Mouse (Mus musculus) retina, embryonic 14.5 days (tissue): ENCODE data around the gene Pcgf1.

ENCODE experiments used
- DNase-seq: peaks from one replicate; pipeline ENCODE4 v3.0.0-alpha.2; 2015; ENCODE audit warnings: low spot score

Pcgf1 gene

GRCm38 (mm10) chr6:83066441-83066840 is 11.2 kb upstream of the Pcgf1 start:
- no peak for DNase-seq

GRCm38 (mm10) chr6:83068221-83068620 is 9.4 kb upstream of the Pcgf1 start:
- no peak for DNase-seq

- DNase-seq, result no peak
Observed at GRCm38 (mm10) chr6:83068706-83069487, 8.8 kb upstream of the Pcgf1 start.

- no peak for DNase-seq
Observed at GRCm38 (mm10) chr6:83069488-83070246, 8.0 kb upstream of the Pcgf1 start.

- DNase-seq, result no peak
Observed at GRCm38 (mm10) chr6:83070247-83070310, 7.6 kb upstream of the Pcgf1 start, which contains the start of gene Tlx2. Tlx2 (minus strand) TSS chr6:83070293.

- peak; percentile 60 for DNase-seq
Observed at GRCm38 (mm10) chr6:83070311-83071219, 7.1 kb upstream of the Pcgf1 start.

- DNase-seq, result no peak
Observed at GRCm38 (mm10) chr6:83071220-83071619, 6.4 kb upstream of the Pcgf1 start.

- DNase-seq, result no peak
Observed at GRCm38 (mm10) chr6:83074979-83075378, 2.7 kb upstream of the Pcgf1 start.

GRCm38 (mm10) chr6:83078324-83078858 is 722 bp downstream of the Pcgf1 start:
- peak; percentile 100 for DNase-seq

- no peak for DNase-seq
Observed at GRCm38 (mm10) chr6:83080210-83080609, 2.5 kb downstream of the Pcgf1 start.

GRCm38 (mm10) chr6:83083497-83083896 is 5.8 kb downstream of the Pcgf1 start:
- DNase-seq, result no peak

GRCm38 (mm10) chr6:83084477-83084876 is 6.8 kb downstream of the Pcgf1 start:
- no peak for DNase-seq

GRCm38 (mm10) chr6:83086121-83087035 is 8.7 kb downstream of the Pcgf1 start, which contains the start of gene Lbx2:
Lbx2 (plus strand) TSS chr6:83086367.
- no peak for DNase-seq

- DNase-seq, result no peak
Observed at GRCm38 (mm10) chr6:83087205-83087925, 9.7 kb downstream of the Pcgf1 start.

- DNase-seq, result no peak
Observed at GRCm38 (mm10) chr6:83087926-83088260, 10.2 kb downstream of the Pcgf1 start.

GRCm38 (mm10) chr6:83092416-83093127 is 14.9 kb downstream of the Pcgf1 start:
- DNase-seq, result no peak

- no peak for DNase-seq
Observed at GRCm38 (mm10) chr6:83095968-83096367, 18.3 kb downstream of the Pcgf1 start.

GRCm38 (mm10) chr6:83098411-83098810 is 20.7 kb downstream of the Pcgf1 start:
- DNase-seq, result no peak

- peak; percentile 88 for DNase-seq
Observed at GRCm38 (mm10) chr6:83101316-83101687, 23.6 kb downstream of the Pcgf1 start, which contains the start of the genes Ccdc142 and Gm42688. Ccdc142 (plus strand) TSS chr6:83101601. Gm42688 (plus strand) TSS chr6:83101617.
